ENCODE assay signal across 1 mouse cellular context in the genomic region with DNA sequence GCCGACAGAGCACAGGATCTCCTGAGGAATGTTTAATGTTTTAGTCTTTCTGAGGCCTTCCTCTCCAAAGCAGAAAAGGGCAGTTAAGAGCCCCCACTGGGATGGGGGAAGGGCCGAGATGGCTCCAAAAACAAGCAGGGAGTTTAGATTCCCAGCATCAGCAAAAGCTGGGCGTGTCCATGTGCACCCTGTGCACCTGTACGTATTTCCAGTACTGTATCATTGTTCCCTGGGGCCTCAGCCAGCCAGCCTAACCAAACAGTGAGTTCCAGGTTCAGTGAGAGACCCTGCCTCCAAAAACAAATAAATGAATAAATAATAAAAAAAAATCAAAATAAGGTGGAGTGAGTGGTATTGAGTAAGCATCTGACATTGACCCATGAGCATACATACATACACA.
TF ChIP-seq lines count a peak whose summit lies in the region.

No protein-coding gene starts in this region.

TF ChIP-seq in MEL, 35 proteins besides CTCF, POLR2A, EP300 and RAD21 (continued from another document):
- TF ChIP-seq USF2 (IDR thresholded peaks at IDR 0.05; ENCODE audit: borderline replicate concordance in 1 of 2, insufficient read depth in 1 of 2, low read depth in 1 of 2, low read length in 2 of 2), result no peak
- TF ChIP-seq TCF12 (IDR thresholded peaks at IDR 0.05; ENCODE audit: low read depth, low read length), result no peak
- no peak for TF ChIP-seq BHLHE40 (IDR thresholded peaks at IDR 0.05; ENCODE audit: borderline replicate concordance, low read depth, low read length)
- TF ChIP-seq HCFC1 (IDR thresholded peaks at IDR 0.05; ENCODE audit: low read depth, low read length), result no peak
- TF ChIP-seq UBTF (IDR thresholded peaks at IDR 0.05; ENCODE audit: borderline replicate concordance, insufficient read depth, low read depth, low read length), result no peak
- TF ChIP-seq ETS1 (IDR thresholded peaks at IDR 0.05; ENCODE audit: low read depth, low read length), result no peak
- no peak for TF ChIP-seq MYC (IDR thresholded peaks at IDR 0.05; ENCODE audit: low read depth, low read length)
- TF ChIP-seq NRF1 (IDR thresholded peaks at IDR 0.05; ENCODE audit: insufficient read depth, low read depth, low read length, poor library complexity, severe bottlenecking), result no peak
- TF ChIP-seq GABPA (IDR thresholded peaks at IDR 0.05; ENCODE audit: low read depth, low read length), result no peak
- TF ChIP-seq MXI1 (IDR thresholded peaks at IDR 0.05; ENCODE audit: low read depth, low read length), result no peak
- TF ChIP-seq RCOR1 (IDR thresholded peaks at IDR 0.05; ENCODE audit: low read depth, low read length), result no peak
TF ChIP-seq in MEL: peak in this region for 0.
